In the genomic region with DNA sequence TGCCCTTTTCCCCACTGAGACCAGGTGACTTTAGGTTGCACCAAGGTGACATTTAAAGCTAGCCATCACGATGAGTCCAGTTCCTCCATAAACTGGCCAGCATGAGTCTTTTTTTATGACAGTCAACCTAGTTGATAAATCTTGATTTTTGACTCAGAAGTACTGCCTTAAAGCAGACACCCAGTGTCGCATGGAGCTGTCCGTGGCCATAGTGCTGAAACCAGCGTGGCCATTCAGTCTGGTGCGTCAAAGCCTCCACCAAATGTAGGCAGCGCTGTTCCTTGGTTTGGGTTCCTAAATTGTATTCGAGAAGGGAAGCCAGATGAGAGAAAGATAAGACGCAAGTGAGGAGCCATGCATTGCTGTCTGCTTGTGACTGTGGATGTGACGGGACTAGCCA, we compare ENCODE assay signal across 8 mouse cellular contexts. TPM values are rescaled to one million over a fixed set of nuclear protein-coding genes. Genes with fewer than 3 reads are reported as not detected.
DNase-seq lines count a peak whose midpoint lies in the region; ATAC-seq lines count a peak whose summit lies in the region.

No protein-coding gene starts in this region.

- DNase-seq in cerebellum, postnatal 4 days (ENCODE audit: low spot score in 2 of 2), result peak; percentile 31 to 45
- DNase-seq in cerebellum, adult 9-10 months, result no peak
- peak; percentile 78 for DNase-seq in neural tube, embryonic 10.5 days (ENCODE audit: extremely low spot score, low spot score)
- DNase-seq in heart, postnatal 14 days, result peak; percentile 71 to 81
- DNase-seq in lung, postnatal 10 days, result peak; percentile 83
- DNase-seq in thymus, postnatal 4 days, result peak; percentile 81
- DNase-seq in frontal cortex, adult 2 months (ENCODE audit: extremely low spot score in 1 of 2, low spot score in 1 of 2), result no peak

- 24% methylated on average over 9 of the region's 9 CpGs for WGBS in neural tube, embryonic 15.5 days

- no peak overlapping the region for H3K4me2 ChIP-seq in neural tube, embryonic 15.5 days

- no peak overlapping the region for H3K9ac ChIP-seq in neural tube, embryonic 15.5 days (replicated peaks)

- H3K4me1 ChIP-seq in neural tube, embryonic 15.5 days, result no peaks in the 10 kb centered on the region

- no peaks in the 10 kb centered on the region for H3K9me3 ChIP-seq in neural tube, embryonic 15.5 days (replicated peaks)

- no peak for ATAC-seq in neural tube, embryonic 15.5 days (ENCODE audit: low FRiP score)

- peaks cover 11% of the 10 kb centered on the region; the same call in 1 of the 2 replicates for H3K27me3 ChIP-seq in neural tube, embryonic 15.5 days (replicated peaks)

- H3K27ac ChIP-seq in neural tube, embryonic 15.5 days (replicated peaks), result no peak overlapping the region

- H3K4me3 ChIP-seq in neural tube, embryonic 15.5 days (replicated peaks), result no peak overlapping the region

- intact Hi-C loops in heart, postnatal 14 days (cut with DNase I), result no loop called here

- no peaks in the 10 kb centered on the region for H3K36me3 ChIP-seq in neural tube, embryonic 15.5 days

RNA-seq across cellular contexts. Expression of gene Fam210b, which starts 24.5 kb away (rescaled TPM):
- polyA plus RNA-seq in neural tube, embryonic 15.5 days (2015; fragmentation: Nextera tagmentation; extraction: Ambion mirVana), result 18.7 and 19.5 TPM in 2 replicates
- 1 to 10 TPM; 6.9 to 7.0 TPM for total RNA-seq in heart, postnatal 14 days (2021)
- 17.5 and 18.5 TPM in 2 replicates for polyA plus RNA-seq in frontal cortex, adult 2 months (2012; rRNA removed)

RNA-seq across cellular contexts. Expression of gene Aurka, which starts 49.5 kb away (rescaled TPM):
- 11.7 and 34.1 TPM in 2 replicates for polyA plus RNA-seq in neural tube, embryonic 15.5 days (2015; fragmentation: Nextera tagmentation; extraction: Ambion mirVana)
- 1 to 10 TPM; 3.4 to 6.3 TPM for total RNA-seq in heart, postnatal 14 days (2021)
- polyA plus RNA-seq in frontal cortex, adult 2 months (2012; rRNA removed), result 1.5 and 1.8 TPM in 2 replicates

RNA-seq across cellular contexts. Expression of gene Cstf1, which starts 49.6 kb away (rescaled TPM):
- polyA plus RNA-seq in neural tube, embryonic 15.5 days (2015; fragmentation: Nextera tagmentation; extraction: Ambion mirVana), result 22.4 and 27.5 TPM in 2 replicates
- total RNA-seq in heart, postnatal 14 days (2021), result 10 to 100 TPM; 19.3 to 19.6 TPM
- 24.7 and 26.9 TPM in 2 replicates for polyA plus RNA-seq in frontal cortex, adult 2 months (2012; rRNA removed)

Comparison
In these comparisons a context has a peak if more than half of its experiments do, and no peak if none do; other contexts are left out.
1. DNase-seq: peak in cerebellum, postnatal 4 days (2 of 2), neural tube, embryonic 10.5 days (single experiment), heart, postnatal 14 days (2 of 2), lung, postnatal 10 days (single experiment) and thymus, postnatal 4 days (single experiment); none in cerebellum, adult 9-10 months (single experiment) and frontal cortex, adult 2 months (0 of 2).